Mouse (Mus musculus) spleen, postnatal 36 days (tissue): ENCODE measurements at regions not wholly inside any gene's neighbourhood (a gene's known extent, or its start where the extent isn't known, plus 50 kb on each side); places are given as distances from the start of the nearest gene placed in this dataset.
A peak's percentile ranks its signal among the peaks of the same experiment; 100 is the strongest.
"Not testable (repeated sequence)": the region's sequence is repeated elsewhere in the genome, so short reads cannot be mapped to it uniquely, and the experiment has no call there.

Experiments used
- DNase-seq, 2 experiments: peaks; one replicate each; pipeline ENCODE4 v3.0.0; 2022; ENCODE audit warnings: low spot score in 2 of 2, mixed read lengths in 1 of 2

DNA sequence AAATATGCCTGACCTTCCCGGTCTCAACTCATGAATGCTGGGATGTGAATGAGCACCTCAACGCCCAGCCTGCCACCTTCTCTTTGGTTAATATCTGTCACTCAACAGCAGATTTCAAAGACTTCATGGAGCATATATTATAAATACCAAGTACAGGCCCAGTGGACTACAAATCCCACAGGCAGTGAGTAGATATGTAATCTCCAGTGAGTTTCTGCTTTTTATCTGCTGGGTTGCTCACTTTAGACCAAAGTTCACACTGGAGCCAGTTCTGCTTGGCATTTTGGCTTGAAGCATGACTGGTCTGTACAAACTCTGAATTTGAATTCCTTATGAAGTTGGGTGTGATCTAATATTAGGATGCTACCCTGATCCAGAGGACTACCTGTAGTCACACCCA lies 377.1 kb upstream of the Ngly1 start:
- DNase-seq: no peak

DNA sequence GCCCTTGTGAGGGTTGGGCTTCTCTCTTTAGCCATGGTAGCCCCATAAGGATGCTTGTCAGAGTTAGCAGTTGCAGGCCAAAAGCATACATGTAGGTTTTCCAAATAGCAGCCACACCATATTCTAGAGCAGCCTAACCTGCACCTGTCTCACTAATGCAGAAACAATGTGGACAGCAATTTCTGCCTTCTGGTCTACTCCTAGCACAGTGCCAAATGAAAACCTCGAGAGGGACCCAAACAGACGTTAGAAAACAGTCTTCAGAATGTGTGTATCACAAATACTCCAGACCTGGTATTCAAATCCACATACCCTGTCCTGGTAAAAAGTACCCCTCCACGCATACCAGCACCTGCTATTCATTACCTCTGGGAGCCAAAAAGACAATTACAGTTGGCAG lies 368.9 kb upstream of the Ngly1 start:
- DNase-seq: no peak

DNA sequence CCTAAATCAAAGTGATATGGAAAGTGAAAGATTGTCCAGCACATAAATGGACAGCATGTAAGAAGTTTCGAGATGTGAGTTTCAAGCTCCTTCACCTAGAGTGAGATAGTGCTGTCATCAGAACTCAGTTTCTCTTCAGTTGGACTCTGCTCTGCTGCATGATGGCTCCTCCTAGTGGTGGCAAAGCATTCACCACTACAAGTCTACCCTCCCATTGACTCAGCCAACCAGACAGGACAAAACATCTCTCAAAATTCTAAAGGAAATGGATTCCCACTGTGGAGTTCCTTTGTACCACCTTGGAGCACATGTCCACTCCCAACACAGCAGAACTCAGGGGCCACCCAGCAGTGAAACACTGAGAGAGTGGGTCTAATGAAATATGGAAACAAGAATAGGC lies 367.8 kb upstream of the Ngly1 start:
- DNase-seq: peak; percentile 46 to 50

DNA sequence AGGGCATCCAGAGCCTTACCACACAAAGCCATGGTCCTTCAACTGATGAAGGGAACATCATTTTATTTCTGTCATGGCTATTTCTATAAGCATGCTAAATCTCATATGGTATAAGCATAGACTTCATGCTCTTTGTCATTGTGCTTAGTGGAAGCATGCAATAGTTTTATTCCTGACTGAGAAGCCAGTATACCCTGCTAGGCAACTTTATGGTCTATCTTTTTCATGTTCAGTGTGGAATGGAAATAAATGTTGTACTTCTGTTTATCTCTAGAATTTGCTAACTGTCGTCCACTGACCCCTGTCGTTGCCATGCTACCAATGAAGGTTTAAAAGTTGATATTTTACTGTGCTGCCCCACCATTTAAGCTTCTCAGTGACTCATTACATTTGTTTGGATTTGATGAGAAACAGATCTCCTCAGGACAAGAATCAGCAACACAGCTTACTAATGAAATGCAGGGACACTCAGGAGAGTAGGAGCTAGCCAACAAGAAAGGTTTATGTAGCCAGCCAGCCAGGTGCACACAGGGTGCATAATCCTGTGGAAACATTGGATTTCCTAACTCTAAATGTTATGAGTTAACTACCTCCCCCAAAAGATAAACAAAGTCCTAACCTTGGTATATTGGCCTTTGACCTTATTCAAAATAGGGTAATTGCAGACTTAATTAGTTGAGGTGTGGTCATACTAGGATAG lies 364.3 kb upstream of the Ngly1 start:
- DNase-seq: no peak

DNA sequence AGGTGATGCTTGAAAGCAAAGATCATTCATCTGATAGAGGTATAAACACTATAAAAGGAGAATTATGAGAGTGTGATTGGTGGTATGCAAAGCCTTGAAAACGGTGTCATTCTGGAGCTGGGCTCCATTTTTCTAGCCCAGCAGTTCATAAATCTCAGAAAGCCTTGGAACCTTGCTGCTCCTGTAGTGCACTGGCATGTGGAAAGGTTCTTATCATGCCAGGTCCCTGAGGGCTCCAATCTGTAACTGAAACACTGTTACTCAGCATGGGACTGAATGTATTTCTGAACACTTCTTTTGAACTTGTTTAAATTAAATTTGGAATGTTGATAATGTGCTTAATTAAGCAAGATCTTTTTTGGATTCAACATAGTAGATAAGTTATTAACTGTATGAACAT lies 352.0 kb upstream of the Ngly1 start:
- no peak for DNase-seq

DNA sequence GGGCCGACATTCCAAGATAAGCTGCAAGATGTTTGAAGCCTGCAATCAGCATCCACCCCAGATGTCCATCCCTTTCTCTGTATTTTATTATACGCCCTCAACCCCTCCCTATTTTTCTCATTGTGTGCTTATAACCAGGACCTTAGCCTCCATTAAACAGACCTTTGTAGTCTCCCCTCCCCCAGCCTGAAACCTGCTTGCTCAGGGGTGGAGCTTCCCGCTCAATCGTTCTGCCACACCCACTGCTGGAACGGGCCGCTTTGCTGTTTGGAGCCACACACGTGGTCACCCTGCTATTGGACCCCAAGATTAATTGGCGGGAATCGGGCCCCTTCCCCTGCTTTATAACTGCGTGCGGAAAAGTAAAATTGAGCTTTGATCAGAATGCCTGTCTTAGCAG lies 342.7 kb upstream of the Ngly1 start:
- DNase-seq: not testable (repeated sequence)

DNA sequence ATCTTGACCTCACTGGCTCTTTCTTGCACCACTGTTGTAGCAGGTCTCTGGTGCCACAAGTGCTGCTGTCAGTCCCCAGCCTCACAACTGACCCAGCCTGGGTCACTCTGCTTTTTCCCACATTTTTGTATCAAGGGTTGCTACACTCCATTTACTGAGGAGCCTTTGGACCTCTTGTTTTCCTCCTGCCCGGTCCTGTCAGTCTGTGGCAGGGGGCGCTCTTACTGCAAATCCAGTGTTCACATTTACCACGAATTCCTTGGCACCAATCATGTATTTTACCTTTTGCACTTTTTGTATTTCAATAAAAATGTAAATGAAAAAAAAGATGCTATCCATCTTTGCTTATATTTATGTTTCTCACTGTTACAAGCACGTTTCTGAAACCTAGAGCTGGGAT lies 335.9 kb upstream of the Ngly1 start:
- DNase-seq: not testable (repeated sequence)

DNA sequence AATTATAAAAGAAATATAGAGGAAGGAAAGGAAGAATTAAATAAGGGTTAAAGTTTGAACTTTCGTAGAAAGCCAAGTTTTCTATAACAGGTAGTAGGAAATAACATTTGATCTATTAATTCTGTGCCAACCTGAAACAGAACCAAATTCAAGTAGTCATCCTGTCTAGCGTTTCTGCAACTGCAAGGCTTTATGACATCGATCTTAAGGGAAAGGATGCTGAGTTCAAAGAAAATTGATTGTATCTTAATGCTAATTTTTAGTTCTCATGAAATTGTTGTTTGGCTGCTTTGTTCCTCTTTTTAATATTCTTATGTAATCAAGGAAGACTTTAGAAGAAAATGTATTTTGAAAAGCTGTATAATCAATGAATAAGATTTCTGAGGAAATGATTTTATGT lies 334.9 kb upstream of the Ngly1 start:
- no peak for DNase-seq

DNA sequence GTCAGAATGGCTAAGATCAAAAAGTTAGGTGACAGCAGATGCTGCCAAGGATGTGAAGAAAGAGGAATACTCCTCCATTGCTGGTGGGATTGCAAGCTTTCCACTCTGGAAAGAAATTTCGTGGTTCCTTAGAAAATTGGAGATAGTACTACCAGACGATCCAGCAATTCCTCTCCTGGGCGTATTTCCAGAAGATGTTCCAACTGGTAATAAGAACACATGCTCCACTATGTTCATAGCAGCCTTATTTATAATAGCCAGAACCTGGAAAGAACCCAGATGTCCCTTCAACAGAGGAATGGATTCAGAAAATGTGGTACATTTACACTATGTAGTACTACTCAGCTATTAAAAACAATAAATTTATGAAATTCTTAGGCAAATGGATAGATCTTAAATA lies 324.4 kb upstream of the Ngly1 start:
- not testable (repeated sequence) for DNase-seq

DNA sequence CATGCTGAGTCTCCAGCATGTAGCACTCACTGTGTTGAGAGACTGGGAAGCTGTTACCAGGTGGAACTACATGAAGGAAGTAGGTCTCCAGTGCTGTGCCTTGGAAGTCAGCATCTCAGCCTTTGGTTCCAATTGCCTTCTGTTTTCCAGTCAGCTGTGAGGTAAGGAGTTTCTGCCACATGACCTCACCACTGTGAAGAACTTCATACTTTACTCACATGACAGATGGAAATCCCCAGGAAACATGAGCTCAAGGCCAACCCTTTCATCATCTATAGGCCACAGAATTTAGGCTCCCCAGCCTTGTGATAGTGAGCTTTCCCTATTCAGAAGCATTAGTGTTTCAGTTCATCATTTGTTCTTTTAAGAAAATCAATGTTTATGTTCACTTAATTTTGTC lies 314.4 kb upstream of the Ngly1 start:
- DNase-seq: peak in 1 of 2 experiments; percentile 4

DNA sequence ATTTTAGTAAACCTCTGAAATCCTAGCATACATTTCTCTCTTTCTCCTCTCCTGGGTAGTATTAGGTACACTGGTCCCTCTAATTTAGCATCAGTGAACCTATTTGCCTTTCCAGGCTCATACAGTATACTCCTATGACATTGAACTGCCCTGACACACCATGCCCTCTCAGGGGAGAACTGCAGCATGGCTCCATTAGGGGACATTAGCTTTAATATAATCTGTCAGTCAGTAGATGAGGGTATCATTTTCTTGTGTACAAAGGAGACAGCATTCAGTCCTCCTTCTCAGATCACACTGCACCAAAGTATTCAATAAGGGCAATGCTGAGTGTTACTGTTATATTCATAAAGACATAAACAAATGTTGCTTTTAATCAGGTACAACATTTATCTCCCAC lies 278.8 kb upstream of the Ngly1 start:
- no peak for DNase-seq

DNA sequence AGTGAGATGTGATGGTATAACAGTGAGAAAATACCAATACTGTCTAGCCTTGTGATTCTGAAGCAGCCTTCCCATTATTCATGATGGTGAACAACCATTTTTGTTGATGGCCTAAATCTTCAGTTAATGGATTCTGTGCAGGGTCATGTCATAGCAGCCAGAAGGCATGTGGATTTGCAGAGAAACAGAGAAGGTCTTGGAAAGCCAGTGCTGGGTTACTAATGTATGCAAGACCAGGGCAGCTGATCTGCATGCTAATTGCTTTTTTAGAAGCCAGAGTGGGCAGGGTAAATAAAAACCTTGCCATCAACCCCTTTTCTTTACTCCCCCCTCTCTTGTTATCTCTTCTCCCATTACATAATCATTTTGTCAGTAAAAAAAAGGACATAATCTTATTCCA lies 278.3 kb upstream of the Ngly1 start:
- DNase-seq: no peak

DNA sequence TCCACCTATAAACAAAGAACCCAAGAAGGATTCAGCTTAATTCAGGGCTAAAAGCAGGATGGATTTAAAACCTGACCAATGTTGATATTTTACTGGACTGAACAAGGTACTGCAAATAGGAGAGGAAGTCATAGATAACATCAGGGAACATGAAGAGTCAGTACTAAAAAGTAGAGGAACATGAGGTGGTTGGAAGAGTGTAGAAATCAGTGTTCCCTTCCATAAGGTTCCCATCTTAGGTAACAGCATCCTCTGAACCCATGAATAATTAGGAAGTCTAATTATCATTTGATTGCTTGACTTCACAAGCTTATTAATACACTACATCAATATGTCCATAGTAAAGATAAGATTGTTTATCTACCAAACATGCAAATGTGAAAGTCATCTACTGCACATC lies 277.8 kb upstream of the Ngly1 start:
- no peak for DNase-seq

DNA sequence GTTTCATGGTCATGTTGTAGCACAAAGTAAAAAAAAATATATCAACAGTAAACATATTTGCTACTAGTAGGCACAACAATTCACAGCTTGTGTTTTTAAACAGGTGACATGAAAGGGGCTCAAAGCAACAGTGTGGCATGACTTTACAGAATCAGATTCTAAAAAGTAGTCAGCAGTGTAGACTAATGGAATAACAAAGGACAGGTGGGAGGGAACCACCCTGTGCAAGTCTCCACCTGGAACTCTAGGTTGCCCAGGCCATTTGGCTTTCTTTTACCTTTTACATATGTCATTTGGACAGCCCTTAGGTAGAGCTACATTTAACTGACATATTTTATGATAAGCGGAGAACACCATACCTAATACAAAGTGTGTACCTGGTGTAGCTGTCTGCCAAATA lies 271.7 kb upstream of the Ngly1 start:
- DNase-seq: no peak

DNA sequence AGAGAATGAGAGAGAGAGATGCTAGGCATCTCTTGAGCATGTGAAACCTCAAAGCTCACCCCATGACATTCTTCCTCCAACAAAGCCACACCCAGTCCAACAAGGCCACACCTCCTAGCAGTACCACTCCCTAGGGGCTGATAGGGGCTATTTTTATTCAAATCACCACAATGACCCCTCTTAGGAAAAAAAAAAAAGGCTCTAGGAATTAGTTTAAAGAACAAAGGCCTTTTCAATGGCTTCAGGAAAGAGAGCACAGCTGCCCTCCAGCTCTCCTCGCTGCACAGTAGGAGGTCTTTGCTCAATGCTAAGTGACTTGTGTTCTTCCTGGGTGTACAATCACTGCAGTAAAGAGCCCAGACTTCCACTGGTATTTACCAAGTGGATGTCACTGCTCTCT lies 270.8 kb upstream of the Ngly1 start:
- peak; percentile 7 to 10 for DNase-seq

DNA sequence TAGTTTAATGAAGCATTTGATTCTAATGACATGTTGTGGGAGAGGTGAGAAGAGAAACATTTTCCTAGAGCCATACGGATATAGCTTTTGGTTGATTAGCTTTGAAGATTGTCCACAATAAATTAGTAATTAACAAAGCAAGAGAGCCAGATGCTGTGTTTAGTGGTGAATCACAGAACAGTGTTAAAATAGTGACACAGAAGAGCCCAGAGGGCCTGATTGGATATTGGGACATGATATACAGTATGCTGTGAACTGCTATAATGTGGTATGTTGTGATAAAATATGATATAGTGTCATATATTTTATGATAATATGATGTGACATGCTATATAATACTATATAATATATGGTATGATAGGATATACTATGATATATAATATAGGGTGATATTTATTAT lies 243.7 kb upstream of the Ngly1 start:
- DNase-seq: no peak

DNA sequence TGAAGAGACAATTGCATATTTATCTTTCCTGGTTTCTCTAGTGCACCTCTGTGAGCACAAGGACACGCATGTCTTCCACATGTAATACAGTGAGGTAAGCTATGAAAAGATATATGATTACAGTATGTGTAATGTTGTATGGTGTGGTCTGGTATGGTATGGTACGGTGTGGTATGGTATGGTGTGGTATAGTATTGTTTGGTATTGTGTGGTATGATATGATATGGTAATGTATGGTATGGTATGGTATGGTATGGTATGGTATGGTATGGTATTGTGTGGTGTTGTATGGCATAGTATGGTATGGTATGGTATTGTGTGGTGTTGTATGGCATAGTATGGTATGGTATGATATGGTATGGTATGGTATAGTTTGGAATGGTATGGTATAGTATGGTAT lies 242.1 kb upstream of the Ngly1 start:
- DNase-seq: no peak

DNA sequence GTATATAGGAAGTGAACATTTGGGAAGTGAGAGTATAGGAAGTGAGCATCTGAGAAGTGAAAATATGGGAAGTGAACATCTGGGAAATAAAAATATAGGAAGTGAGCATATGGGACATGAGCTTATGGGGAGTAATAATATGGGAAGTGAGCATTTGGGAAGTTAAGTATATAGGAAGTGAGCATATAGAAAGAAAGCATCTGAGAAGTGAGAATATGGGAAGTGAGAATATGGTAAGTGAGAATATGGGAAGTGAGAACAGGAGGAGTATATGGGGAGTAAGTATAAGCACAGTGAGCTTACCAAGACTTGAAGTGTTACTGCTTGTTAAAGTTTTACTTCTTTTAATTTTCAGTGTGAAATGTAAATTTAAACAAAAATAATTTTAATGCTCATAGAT lies 239.3 kb upstream of the Ngly1 start:
- DNase-seq: no peak

DNA sequence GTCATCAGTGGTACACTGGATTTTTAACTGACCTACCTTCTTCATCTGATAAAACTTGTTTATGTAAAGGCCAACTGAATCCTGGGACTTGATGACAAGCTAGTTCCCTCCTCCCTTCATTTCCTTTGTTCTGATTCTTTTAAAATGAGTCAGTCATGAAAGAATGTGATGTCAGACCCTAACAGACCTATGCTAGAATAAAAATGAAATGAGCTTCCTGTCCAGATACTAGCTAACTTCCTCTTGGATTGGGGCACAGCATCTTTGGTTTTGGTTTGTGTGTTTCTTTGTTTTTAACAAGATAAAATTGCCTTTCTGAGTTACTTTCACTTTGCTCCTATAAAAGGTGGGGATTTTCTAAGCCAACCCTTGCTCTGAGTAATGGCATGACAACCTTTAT lies 225.2 kb upstream of the Ngly1 start:
- DNase-seq: no peak

DNA sequence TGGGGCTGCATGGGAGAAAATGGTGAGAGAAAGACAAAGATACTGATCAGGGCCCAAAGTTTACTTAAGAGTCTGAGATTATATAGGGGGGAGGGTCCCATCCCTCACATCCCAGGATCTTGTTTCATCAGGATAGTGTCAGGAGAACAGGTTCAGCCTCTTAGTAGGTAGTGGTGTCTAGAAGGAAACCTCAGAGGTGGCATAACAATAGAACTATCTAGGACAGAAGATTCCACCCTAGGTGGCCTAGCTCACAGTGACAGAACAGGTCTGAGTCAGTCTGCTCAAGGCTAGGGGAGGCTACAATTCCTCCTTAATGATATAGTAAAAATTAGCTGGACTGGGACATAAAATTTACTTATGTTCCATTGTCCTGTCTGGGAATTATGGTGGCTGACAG lies 211.3 kb upstream of the Ngly1 start:
- DNase-seq: no peak

DNA sequence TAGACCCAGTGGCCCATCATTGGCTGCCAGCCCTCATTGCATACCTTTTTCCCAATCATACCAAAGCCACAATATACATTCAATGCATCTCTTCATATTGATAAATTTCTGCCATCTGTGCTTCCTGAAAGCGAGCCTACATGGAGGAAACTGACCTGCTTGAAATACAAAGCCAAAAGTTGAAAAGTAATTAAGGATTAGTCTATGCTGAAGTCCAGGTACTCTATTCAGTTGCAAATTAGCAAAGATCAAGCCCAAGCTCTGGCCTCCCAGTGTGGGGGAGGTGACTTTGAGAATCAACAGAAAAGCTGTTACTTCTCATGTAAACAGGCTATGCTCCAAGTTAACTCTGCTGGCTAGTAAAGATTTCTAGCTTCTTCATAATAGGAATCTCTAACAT lies 210.7 kb upstream of the Ngly1 start:
- DNase-seq: no peak

DNA sequence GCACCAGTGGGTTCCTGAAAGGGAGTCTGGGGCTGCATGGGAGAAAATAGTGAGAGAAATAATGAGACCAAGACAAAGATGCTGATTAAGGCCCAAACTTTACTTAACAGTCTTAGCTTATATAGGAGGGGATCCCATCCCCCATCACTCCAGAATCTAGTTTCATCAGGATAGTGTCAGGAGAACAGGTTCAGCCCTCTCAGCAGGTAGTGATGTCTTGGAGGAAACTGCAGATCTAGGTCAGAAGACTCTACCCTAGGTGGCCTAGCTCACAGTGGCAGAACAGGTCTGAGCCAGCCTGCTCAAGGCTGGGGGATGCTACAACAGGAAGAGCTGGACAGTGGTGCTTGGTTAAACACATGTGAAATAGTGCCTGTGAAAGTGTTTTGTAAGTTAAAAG lies 204.6 kb upstream of the Ngly1 start:
- no peak for DNase-seq

DNA sequence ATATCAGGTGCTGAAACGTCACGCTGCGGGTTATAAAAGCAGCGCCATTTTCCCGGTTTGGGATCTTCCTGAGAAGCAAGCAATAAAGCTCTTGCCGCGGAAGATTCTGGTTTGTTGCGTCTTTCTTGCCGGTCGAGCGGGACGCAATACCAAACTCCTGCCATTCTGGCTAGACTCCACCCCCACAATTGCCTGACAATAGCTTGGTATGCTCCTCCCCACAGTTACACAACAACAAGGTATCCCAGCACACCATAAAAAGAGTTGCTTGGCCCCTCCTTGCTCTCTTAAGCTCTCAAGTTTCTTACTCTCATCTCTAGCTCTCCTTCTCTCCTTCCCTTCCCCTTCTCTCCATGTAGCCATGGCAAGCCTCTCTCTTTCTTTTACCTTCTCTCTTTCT lies 176.5 kb upstream of the Ngly1 start:
- not testable (repeated sequence) for DNase-seq

DNA sequence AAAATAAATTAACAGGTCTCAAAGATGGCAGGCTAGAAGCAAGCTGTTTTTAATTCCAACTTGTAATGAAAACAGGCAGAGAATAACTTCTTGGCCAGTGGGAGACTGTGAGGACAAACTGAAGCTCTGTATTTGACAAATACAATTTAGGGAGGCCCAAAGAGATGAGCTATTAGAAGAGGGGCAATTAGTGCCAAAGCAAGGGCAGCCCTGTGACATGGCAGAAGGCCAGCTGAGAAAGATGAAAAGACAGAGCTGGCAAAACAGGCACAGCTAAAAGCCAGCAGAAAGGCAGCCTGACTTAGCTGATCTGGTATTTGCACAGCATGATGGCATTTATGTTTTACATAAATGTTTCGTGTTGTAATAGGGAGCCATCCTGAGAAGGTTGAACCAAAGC lies 175.0 kb upstream of the Ngly1 start:
- no peak for DNase-seq
